Mouse (Mus musculus): ENCODE measurements at regions not wholly inside any gene's neighbourhood (a gene's known extent, or its start where the extent isn't known, plus 50 kb on each side); places are given as distances from the start of the nearest gene placed in this dataset.
"Not testable (repeated sequence)": the region's sequence is repeated elsewhere in the genome, so short reads cannot be mapped to it uniquely, and the experiment has no call there.

GRCm38 (mm10) chr4:67273553-67273952 is 446.2 kb downstream of the Tlr4 start:
- Histone ChIP-seq H3K4me1 (replicated peaks) (no peaks in the 10 kb centered on the region), H3K27me3 (no peaks in the 10 kb centered on the region), H3K4me3 (no peak overlapping the region), H3K27ac (no peak overlapping the region), H3K9ac (no peak overlapping the region), H3K4me2 (no peak overlapping the region), H3K9me3 (replicated peaks) (no peaks in the 10 kb centered on the region), H3K36me3 (no peaks in the 10 kb centered on the region)
- WGBS, result 72% methylated on average over 4 of the region's 4 CpGs
- no peak for ATAC-seq (replicated peaks; ENCODE audit: insufficient number of reproducible peaks, insufficient read depth, low FRiP score, low read depth)

- Histone ChIP-seq H3K27ac (no peak overlapping the region), H3K4me2 (no peak overlapping the region), H3K9ac (no peak overlapping the region), H3K9me3 (replicated peaks) (no peaks in the 10 kb centered on the region), H3K27me3 (no peaks in the 10 kb centered on the region), H3K4me3 (no peak overlapping the region), H3K4me1 (replicated peaks) (no peaks in the 10 kb centered on the region), H3K36me3 (no peaks in the 10 kb centered on the region)
- WGBS, result 82% methylated on average over 6 of the region's 6 CpGs
- no peak for ATAC-seq (replicated peaks; ENCODE audit: insufficient number of reproducible peaks, insufficient read depth, low FRiP score, low read depth)
These were observed 473.6 kb downstream of the Tlr4 start for GRCm38 (mm10) chr4:67301020-67301419.

DNA sequence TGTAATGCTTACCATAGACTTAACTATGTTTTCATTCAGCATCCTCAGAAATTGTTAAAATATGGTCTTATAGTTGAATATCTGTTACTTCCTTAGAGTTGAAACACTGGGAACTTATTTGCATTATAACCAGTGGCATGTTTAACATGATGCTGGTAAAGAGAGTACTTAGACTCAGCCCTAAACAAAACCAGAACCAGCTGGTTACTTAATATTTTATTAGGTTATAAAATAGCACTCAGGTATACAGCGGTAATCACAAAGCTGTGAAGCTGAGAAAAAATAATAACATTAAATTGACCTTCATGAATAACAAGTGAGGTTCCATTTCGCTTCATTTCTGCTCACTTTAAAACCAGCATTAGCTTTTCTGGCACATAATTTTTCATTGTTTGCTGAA is 474.4 kb downstream of the Tlr4 start:
- WGBS, result 80% methylated on average over 2 of the region's 2 CpGs
- Histone ChIP-seq H3K4me2 (no peak overlapping the region), H3K9ac (no peak overlapping the region), H3K36me3 (no peaks in the 10 kb centered on the region), H3K4me1 (replicated peaks) (no peaks in the 10 kb centered on the region), H3K9me3 (replicated peaks) (no peaks in the 10 kb centered on the region), H3K4me3 (no peak overlapping the region), H3K27ac (no peak overlapping the region), H3K27me3 (no peaks in the 10 kb centered on the region)
- ATAC-seq (replicated peaks; ENCODE audit: insufficient number of reproducible peaks, insufficient read depth, low FRiP score, low read depth), result no peak

GRCm38 (mm10) chr4:67320098-67320497 is 492.7 kb downstream of the Tlr4 start:
- H3K4me3 ChIP-seq; H3K27me3 ChIP-seq; H3K4me1 ChIP-seq (replicated peaks); H3K27ac ChIP-seq; ATAC-seq (replicated peaks; ENCODE audit: insufficient number of reproducible peaks, insufficient read depth, low FRiP score, low read depth); H3K9me3 ChIP-seq (replicated peaks); H3K4me2 ChIP-seq; H3K9ac ChIP-seq; H3K36me3 ChIP-seq: not testable (repeated sequence)
